Mouse (Mus musculus) CD4-positive, CD25-positive, alpha-beta regulatory T cell, adult 4 months (primary cell): Measurements from ENCODE around the gene Opa3. TPM values are rescaled to one million over a fixed set of nuclear protein-coding genes. Genes with fewer than 3 reads are reported as not detected.

ENCODE experiments used
- ATAC-seq: one replicate; pipeline ENCODE4 v1.8.0; 2017
- polyA plus RNA-seq, 2 experiments: library from polyadenylated mRNA; unstranded; fragments of 100-300 nt; shearing (Covaris generic); gene quantifications; one replicate each; pipeline ENCODE4 v1.2.1; 2017

Opa3 gene
- polyA plus RNA-seq, 2 experiments from 2014 or later = 15.2 to 24.0 TPM

- ATAC-seq = no peak
These were observed 10.6 kb upstream of the Opa3 start for GRCm38 (mm10) chr7:19217492-19217891.

GRCm38 (mm10) chr7:19217944-19218343 is 10.2 kb upstream of the Opa3 start:
- ATAC-seq = no peak

GRCm38 (mm10) chr7:19220061-19220460 is 8.1 kb upstream of the Opa3 start:
- no peak for ATAC-seq

- no peak for ATAC-seq
These were observed 5.9 kb upstream of the Opa3 start for GRCm38 (mm10) chr7:19222189-19222588.

- no peak for ATAC-seq
These were observed 5.3 kb upstream of the Opa3 start for GRCm38 (mm10) chr7:19222875-19223274.

- ATAC-seq = no peak
These were observed 3.2 kb upstream of the Opa3 start for GRCm38 (mm10) chr7:19224933-19225332.

- peak; percentile 4 for ATAC-seq
These were observed 1.0 kb upstream of the Opa3 start for GRCm38 (mm10) chr7:19226817-19227797.

- ATAC-seq = no peak
These were observed 637 bp downstream of the Opa3 start for GRCm38 (mm10) chr7:19228793-19229148.

GRCm38 (mm10) chr7:19229404-19229803 is 1.3 kb downstream of the Opa3 start:
- no peak for ATAC-seq

GRCm38 (mm10) chr7:19230041-19230580 is 2.0 kb downstream of the Opa3 start:
- no peak for ATAC-seq

GRCm38 (mm10) chr7:19230899-19231298 is 2.8 kb downstream of the Opa3 start:
- no peak for ATAC-seq

GRCm38 (mm10) chr7:19231849-19232248 is 3.7 kb downstream of the Opa3 start:
- ATAC-seq = no peak

- ATAC-seq = no peak
These were observed 6.5 kb downstream of the Opa3 start for GRCm38 (mm10) chr7:19234652-19235051.

- ATAC-seq = no peak
These were observed 7.0 kb downstream of the Opa3 start for GRCm38 (mm10) chr7:19235092-19235671.

GRCm38 (mm10) chr7:19236411-19236810 is 8.3 kb downstream of the Opa3 start:
- ATAC-seq = no peak

- no peak for ATAC-seq
These were observed 10.2 kb downstream of the Opa3 start for GRCm38 (mm10) chr7:19238344-19238743.

GRCm38 (mm10) chr7:19239423-19239822 is 11.3 kb downstream of the Opa3 start:
- peak; percentile 98 for ATAC-seq

- ATAC-seq = no peak
These were observed 11.9 kb downstream of the Opa3 start for GRCm38 (mm10) chr7:19239986-19240385.

- no peak for ATAC-seq
These were observed 12.8 kb downstream of the Opa3 start for GRCm38 (mm10) chr7:19240905-19241463.

- no peak for ATAC-seq
These were observed 13.9 kb downstream of the Opa3 start for GRCm38 (mm10) chr7:19242005-19242404.

GRCm38 (mm10) chr7:19243858-19244257 is 15.7 kb downstream of the Opa3 start:
- no peak for ATAC-seq

GRCm38 (mm10) chr7:19245083-19245482 is 16.9 kb downstream of the Opa3 start:
- ATAC-seq = no peak

GRCm38 (mm10) chr7:19246855-19247254 is 18.7 kb downstream of the Opa3 start:
- ATAC-seq = no peak
